Mouse (Mus musculus) retina, adult 2 months (tissue): ENCODE measurements around the gene Rab31.

Experiments used
- DNase-seq: peaks from one replicate; pipeline ENCODE4 v3.0.0-alpha.2; 2012; ENCODE audit warnings: low read depth, low spot score

Gene Rab31

GRCm38 (mm10) chr17:65783182-65784161 lies 10.9 kb upstream of the Rab31 start:
- peak; percentile 53 for DNase-seq

GRCm38 (mm10) chr17:65782551-65783141 lies 10.1 kb upstream of the Rab31 start, which contains the start of gene Ppp4r1:
TSS of gene Ppp4r1 (plus strand) at chr17:65782573.
- peak; percentile 57 for DNase-seq

- no peak for DNase-seq
Measured at GRCm38 (mm10) chr17:65780970-65781369, 8.4 kb upstream of the Rab31 start.

GRCm38 (mm10) chr17:65777461-65777860 lies 4.9 kb upstream of the Rab31 start:
- no peak for DNase-seq

GRCm38 (mm10) chr17:65776228-65776627 lies 3.7 kb upstream of the Rab31 start:
- DNase-seq: no peak

GRCm38 (mm10) chr17:65774439-65774838 lies 1.9 kb upstream of the Rab31 start:
- no peak for DNase-seq

GRCm38 (mm10) chr17:65773617-65774016 lies 1.1 kb upstream of the Rab31 start:
- DNase-seq: no peak

- DNase-seq: no peak
Measured at GRCm38 (mm10) chr17:65770982-65771915, 1.3 kb downstream of the Rab31 start.

- DNase-seq: no peak
Measured at GRCm38 (mm10) chr17:65768486-65768885, 4.1 kb downstream of the Rab31 start.

GRCm38 (mm10) chr17:65763221-65763620 lies 9.3 kb downstream of the Rab31 start:
- no peak for DNase-seq

GRCm38 (mm10) chr17:65757150-65757549 lies 15.4 kb downstream of the Rab31 start:
- no peak for DNase-seq

GRCm38 (mm10) chr17:65755857-65756256 lies 16.7 kb downstream of the Rab31 start:
- no peak for DNase-seq

- no peak for DNase-seq
Measured at GRCm38 (mm10) chr17:65753130-65753529, 19.4 kb downstream of the Rab31 start.

- no peak for DNase-seq
Measured at GRCm38 (mm10) chr17:65750301-65750700, 22.3 kb downstream of the Rab31 start.

- no peak for DNase-seq
Measured at GRCm38 (mm10) chr17:65749803-65750202, 22.7 kb downstream of the Rab31 start.

- DNase-seq: no peak
Measured at GRCm38 (mm10) chr17:65748997-65749396, 23.6 kb downstream of the Rab31 start.

GRCm38 (mm10) chr17:65746314-65746713 lies 26.2 kb downstream of the Rab31 start:
- DNase-seq: no peak

GRCm38 (mm10) chr17:65743664-65744330 lies 28.8 kb downstream of the Rab31 start:
- DNase-seq: no peak

GRCm38 (mm10) chr17:65742969-65743368 lies 29.6 kb downstream of the Rab31 start:
- no peak for DNase-seq

- no peak for DNase-seq
Measured at GRCm38 (mm10) chr17:65742245-65742905, 30.2 kb downstream of the Rab31 start.

- no peak for DNase-seq
Measured at GRCm38 (mm10) chr17:65741565-65741964, 31.0 kb downstream of the Rab31 start.
